Mouse (Mus musculus) stomach, embryonic 16.5 days (tissue): ENCODE data around the gene Gm39566. TPM values are rescaled to one million over a fixed set of nuclear protein-coding genes. Genes with fewer than 3 reads are reported as not detected.
A peak's percentile ranks its signal among the peaks of the same experiment; 100 is the strongest.

Experiments
- ATAC-seq: fragments of 200-750 bp; cut with Nextera tagmentation; 2 replicates; pipeline ENCODE4 v1.8.0; 2017; ENCODE audit warnings: moderate number of reproducible peaks, moderate TSS enrichment; ENCODE audit not compliant: insufficient read depth, low FRiP score
- H3K27ac ChIP-seq: fragments of 300-500 bp; sonication (generic); 2 replicates; pipeline ENCODE4 v1.5.1; 2014; ENCODE audit warnings: low read length
- H3K27me3 ChIP-seq: fragments of 300-500 bp; sonication (generic); 2 replicates; pipeline ENCODE4 v1.6.1; 2014; ENCODE audit warnings: low read length, control low read depth, mixed read lengths; ENCODE audit not compliant: control insufficient read depth, insufficient read depth
- H3K36me3 ChIP-seq: fragments of 300-500 bp; sonication (generic); 2 replicates; pipeline ENCODE4 v1.6.1; 2014; ENCODE audit warnings: low read length; ENCODE audit not compliant: control insufficient read depth, insufficient read depth
- H3K4me1 ChIP-seq: fragments of 300-500 bp; sonication (generic); 2 replicates; pipeline ENCODE4 v1.6.1; 2014; ENCODE audit warnings: low read length, control low read depth, mixed read lengths; ENCODE audit not compliant: control insufficient read depth, insufficient read depth
- H3K4me2 ChIP-seq: fragments of 300-500 bp; sonication (generic); 2 replicates; pipeline ENCODE4 v1.6.1; 2014; ENCODE audit warnings: low read depth, low read length, mixed read lengths
- H3K4me3 ChIP-seq: fragments of 300-500 bp; sonication (generic); replicated peaks from 2 replicates; pipeline ENCODE4 v1.5.1; 2014; ENCODE audit warnings: mild to moderate bottlenecking, low read length
- H3K9ac ChIP-seq: fragments of 300-500 bp; sonication (generic); 2 replicates; pipeline ENCODE4 v1.6.1; 2014; ENCODE audit warnings: low read length
- H3K9me3 ChIP-seq: fragments of 300-500 bp; sonication (generic); replicated peaks from 2 replicates; pipeline ENCODE4 v1.6.1; 2016; ENCODE audit warnings: low read length, control low read depth; ENCODE audit not compliant: control insufficient read depth
- WGBS: fragments of 180-500 bp; shearing (Covaris S2); extraction: QIAGEN DNeasy Blood & Tissue Kit; methylation state at CpG from one replicate; pipeline ENCODE4 v1.1.7; 2014; 5-methylcytosine and 5-hydroxymethylcytosine counted together
- polyA plus RNA-seq: library from polyadenylated mRNA; unstranded; fragments of >200 nt; fragmentation: Nextera tagmentation; extraction: Ambion mirVana; gene quantifications from 2 replicates; pipeline ENCODE4 v1.2.1, GENCODE M21; 2015

Gm39566 gene
- polyA plus RNA-seq, 1 experiment from 2014 or later: 0.03 TPM

- Histone ChIP-seq H3K27me3 (no peaks in the 10 kb centered on the region), H3K4me2 (no peak overlapping the region), H3K27ac (peak overlapping the region; percentile 36; the same call in 1 of the 2 replicates), H3K36me3 (0 out of 2 replicates have a peak, but pooled peaks cover 9% of the 10 kb centered on the region), H3K4me3 (no peak overlapping the region), H3K9ac (no peak overlapping the region), H3K4me1 (peaks cover 16% of the 10 kb centered on the region), H3K9me3 (no peaks in the 10 kb centered on the region)
- WGBS: 79% methylated on average over 9 of the region's 9 CpGs
- ATAC-seq: no peak
Measured at GRCm38 (mm10) chr11:69849128-69849527, 34.0 kb upstream of the Gm39566 start.

- ATAC-seq: no peak
- peak overlapping the region; percentile 64; the same call in 1 of the 2 replicates for H3K4me3 ChIP-seq
- no peaks in the 10 kb centered on the region for H3K9me3 ChIP-seq
- H3K4me2 ChIP-seq: peak overlapping the region; percentile 84
- peaks cover 16% of the 10 kb centered on the region for H3K4me1 ChIP-seq
- no peak overlapping the region; the same call in 1 of the 2 replicates for H3K9ac ChIP-seq
- no peaks in the 10 kb centered on the region for H3K27me3 ChIP-seq
- no peak overlapping the region for H3K27ac ChIP-seq
- WGBS: 90% methylated on average over 6 of the region's 6 CpGs
- H3K36me3 ChIP-seq: 0 out of 2 replicates have a peak, but pooled peaks cover 9% of the 10 kb centered on the region
Measured at GRCm38 (mm10) chr11:69848021-69848420, 32.9 kb upstream of the Gm39566 start.

GRCm38 (mm10) chr11:69846738-69847688 is 31.9 kb upstream of the Gm39566 start:
- WGBS: 8% methylated on average over 37 of the region's 37 CpGs
- peak; percentile 63 for ATAC-seq
- H3K36me3 ChIP-seq: 0 out of 2 replicates have a peak, but pooled peaks cover 9% of the 10 kb centered on the region
- peak overlapping the region; percentile 84 for H3K4me2 ChIP-seq
- peaks cover 16% of the 10 kb centered on the region for H3K4me1 ChIP-seq
- H3K4me3 ChIP-seq: peak overlapping the region; percentile 64
- no peaks in the 10 kb centered on the region for H3K9me3 ChIP-seq
- peak overlapping the region; percentile 95 for H3K27ac ChIP-seq
- H3K9ac ChIP-seq: peak overlapping the region; percentile 83
- H3K27me3 ChIP-seq: no peaks in the 10 kb centered on the region

- Histone ChIP-seq H3K4me2 (peak within 1 kb of the TSS; percentile 84), H3K4me1 (peaks cover 16% of the 10 kb centered on the region), H3K27me3 (no peaks in the 10 kb centered on the region), H3K4me3 (peak within 1 kb of the TSS; percentile 64), H3K9ac (peak within 1 kb of the TSS; percentile 83), H3K9me3 (no peaks in the 10 kb centered on the region), H3K27ac (peak within 1 kb of the TSS; percentile 95), H3K36me3 (0 out of 2 replicates have a peak, but pooled peaks cover 2% of the 10 kb centered on the region)
- WGBS: under 1% methylated on average over 38 of the region's 38 CpGs
- ATAC-seq: peak; percentile 94
Measured at GRCm38 (mm10) chr11:69846198-69846680, 31.1 kb upstream of the Gm39566 start, which contains the start of gene Plscr3. Plscr3 (plus strand) TSS chr11:69846376.

DNA sequence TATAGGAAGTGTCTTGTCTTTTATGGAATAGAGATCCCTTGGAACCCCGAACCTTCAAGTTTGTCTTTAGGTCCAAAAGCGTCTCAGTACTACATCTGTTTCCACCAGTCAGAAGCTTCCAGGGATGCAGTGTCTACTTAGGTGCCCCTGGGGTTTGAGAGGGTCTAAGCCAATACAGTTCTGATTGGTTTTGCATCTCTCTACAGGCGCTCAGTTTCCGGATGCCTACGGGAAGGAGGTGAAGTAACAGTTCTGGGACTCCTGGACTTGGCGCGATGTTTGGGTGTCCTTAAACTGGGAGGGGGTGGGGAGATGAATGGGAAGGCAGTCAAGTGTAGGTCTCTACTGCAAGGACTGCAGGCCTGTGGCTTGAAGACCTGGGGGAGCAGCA is 23.6 kb upstream of the Gm39566 start:
- H3K9ac ChIP-seq: peak overlapping the region; percentile 82
- under 1% methylated on average over 7 of the region's 7 CpGs for WGBS
- peak overlapping the region; percentile 66 for H3K4me3 ChIP-seq
- no peaks in the 10 kb centered on the region for H3K27me3 ChIP-seq
- peak overlapping the region; percentile 84 for H3K27ac ChIP-seq
- H3K4me2 ChIP-seq: peak overlapping the region; percentile 89
- H3K4me1 ChIP-seq: peaks cover 29% of the 10 kb centered on the region
- no peaks in the 10 kb centered on the region for H3K36me3 ChIP-seq
- no peak for ATAC-seq
- no peaks in the 10 kb centered on the region for H3K9me3 ChIP-seq

DNA sequence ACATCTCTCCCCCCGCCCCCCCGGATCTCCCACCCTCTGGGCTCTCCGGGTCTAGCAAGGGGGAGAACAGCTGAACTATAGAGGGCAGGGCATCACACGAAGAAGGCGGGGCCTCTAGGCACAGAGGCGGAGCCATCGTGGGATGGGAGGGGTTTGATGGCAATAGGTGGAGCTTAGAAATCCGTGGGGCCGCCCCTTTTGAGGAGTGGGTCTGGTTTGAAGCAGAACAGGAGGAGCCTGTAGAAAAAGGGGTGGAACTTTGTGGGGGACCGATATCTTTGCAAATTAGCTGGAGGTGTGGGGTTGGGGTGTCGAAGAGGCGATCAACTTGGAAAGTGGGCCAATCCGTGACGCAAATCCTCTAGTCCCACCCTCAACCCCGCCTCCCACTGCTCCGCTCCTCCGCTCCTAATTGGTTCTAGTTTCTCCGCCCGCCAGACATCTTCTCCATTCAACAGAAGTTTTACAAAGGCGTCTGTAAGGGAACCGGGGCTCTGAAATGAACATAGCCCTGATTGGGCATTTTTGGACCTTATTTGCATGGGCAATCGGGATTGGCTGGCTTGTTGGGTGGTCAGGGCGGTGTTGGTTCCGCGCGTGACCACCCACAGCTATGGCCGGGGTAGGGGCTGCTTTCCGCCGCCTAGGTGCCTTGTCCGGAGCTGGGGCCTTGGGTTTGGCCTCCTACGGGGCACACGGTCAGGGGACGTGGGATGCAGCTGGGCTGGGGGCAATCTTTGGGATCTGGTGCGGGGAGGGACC is 23.0 kb upstream of the Gm39566 start, which contains the start of gene Tmem256:
TSS of gene Tmem256 (plus strand) at position 563 of the 762 bp plus-strand sequence.
- Histone ChIP-seq H3K36me3 (no peaks in the 10 kb centered on the region), H3K9ac (peak within 1 kb of the TSS; percentile 86), H3K4me2 (peak within 1 kb of the TSS; percentile 89), H3K4me1 (peaks cover 32% of the 10 kb centered on the region), H3K27me3 (no peaks in the 10 kb centered on the region), H3K9me3 (no peaks in the 10 kb centered on the region), H3K27ac (peak within 1 kb of the TSS; percentile 84), H3K4me3 (peak within 1 kb of the TSS; percentile 66)
- ATAC-seq: peak; percentile 89
- WGBS: under 1% methylated on average over 34 of the region's 34 CpGs

DNA sequence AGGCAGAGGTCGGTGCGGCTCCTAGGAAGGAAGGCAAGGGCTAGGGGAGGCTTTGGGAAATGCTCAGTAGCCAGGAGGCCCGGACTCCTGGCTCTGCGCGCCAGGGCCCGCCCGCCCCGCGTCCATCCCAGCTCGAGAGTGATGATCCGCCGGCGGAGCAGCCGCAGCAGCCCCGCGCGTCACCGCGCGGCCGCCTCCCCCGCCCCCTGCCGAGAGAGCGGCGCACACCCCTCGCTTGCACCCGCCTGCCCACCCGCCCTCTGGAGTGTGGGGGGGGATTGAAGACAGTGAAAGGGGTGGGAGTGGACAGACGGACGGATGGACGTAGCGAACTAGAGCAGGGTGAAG is 22.5 kb upstream of the Gm39566 start, which contains the start of gene Nlgn2:
TSS of gene Nlgn2 (minus strand) at position 181 of the 348 bp plus-strand sequence.
- peak within 1 kb of the TSS; percentile 66 for H3K4me3 ChIP-seq
- H3K27me3 ChIP-seq: no peaks in the 10 kb centered on the region
- H3K9me3 ChIP-seq: no peaks in the 10 kb centered on the region
- H3K27ac ChIP-seq: peak within 1 kb of the TSS; percentile 84
- peak within 1 kb of the TSS; percentile 89 for H3K4me2 ChIP-seq
- H3K36me3 ChIP-seq: no peaks in the 10 kb centered on the region
- WGBS: under 1% methylated on average over 30 of the region's 32 CpGs
- no peak; the same call in 1 of the 2 replicates for ATAC-seq
- H3K9ac ChIP-seq: peak within 1 kb of the TSS; percentile 86
- peaks cover 32% of the 10 kb centered on the region for H3K4me1 ChIP-seq

DNA sequence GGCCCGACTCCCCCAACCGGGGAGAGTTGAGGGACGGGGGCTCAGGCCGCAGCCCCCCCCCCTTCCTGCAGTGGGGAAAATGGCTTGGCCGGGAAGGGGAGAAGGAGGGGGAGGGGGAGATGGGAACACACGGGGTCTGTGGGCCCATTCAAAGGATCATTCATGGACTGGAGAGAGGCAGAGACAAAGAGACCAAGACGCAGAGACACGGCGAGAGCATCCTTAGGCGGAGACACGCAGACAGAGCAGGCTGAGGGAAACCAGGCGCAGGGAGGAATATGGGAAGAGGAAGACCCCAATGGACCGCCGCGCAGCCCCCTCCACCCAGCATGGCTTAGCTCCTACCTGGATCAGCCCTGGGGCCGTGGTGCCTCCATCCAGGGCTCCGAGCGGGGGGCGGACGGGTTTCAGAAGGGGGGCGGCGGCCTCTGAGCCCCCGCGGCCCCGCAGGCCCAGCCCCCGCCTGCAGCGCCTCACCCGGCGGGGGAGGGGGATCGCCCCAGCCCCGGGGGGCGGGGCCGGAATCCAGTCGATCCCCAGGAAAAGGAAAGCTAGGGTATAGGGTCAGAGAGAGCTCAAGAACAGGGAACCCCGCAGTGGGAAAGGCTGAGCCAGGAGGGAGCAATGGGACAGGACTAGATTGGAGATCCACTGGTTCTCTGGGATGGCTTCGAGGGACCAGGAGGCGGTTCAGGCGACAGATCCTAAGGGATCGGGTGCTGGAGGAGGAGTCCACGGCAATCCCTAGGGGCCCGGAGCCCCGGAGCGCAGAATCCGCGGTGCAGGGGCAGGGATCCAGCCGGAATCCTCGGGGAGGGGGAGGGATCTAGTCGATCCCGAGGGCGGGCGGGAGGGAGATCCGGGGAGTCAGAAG is 21.8 kb upstream of the Gm39566 start:
- Histone ChIP-seq H3K9me3 (no peaks in the 10 kb centered on the region), H3K4me2 (peak overlapping the region; percentile 89), H3K27ac (peak overlapping the region; percentile 83), H3K4me1 (peaks cover 32% of the 10 kb centered on the region), H3K36me3 (no peaks in the 10 kb centered on the region), H3K27me3 (no peaks in the 10 kb centered on the region), H3K9ac (peak overlapping the region; percentile 86), H3K4me3 (peak overlapping the region; percentile 66)
- ATAC-seq: no peak
- 1% methylated on average over 51 of the region's 52 CpGs for WGBS
